Mouse (Mus musculus) thymus, postnatal 10 days (tissue): ENCODE measurements around the gene Pde6g.

Experiments
- DNase-seq, 2 experiments: peaks; one replicate each; pipeline ENCODE4 v3.0.0; 2021; ENCODE audit warnings: low spot score in 2 of 2

Pde6g gene

GRCm38 (mm10) chr11:120453306-120453705 is at the start of gene Pde6g:
TSS of gene Pde6g (minus strand) at chr11:120453500.
- no peak for DNase-seq

- DNase-seq = no peak
Measured at GRCm38 (mm10) chr11:120501701-120502100, 48.4 kb upstream of the Pde6g start.

GRCm38 (mm10) chr11:120501018-120501417 is 47.7 kb upstream of the Pde6g start:
- DNase-seq = no peak

- DNase-seq = no peak
Measured at GRCm38 (mm10) chr11:120500357-120500756, 47.1 kb upstream of the Pde6g start.

GRCm38 (mm10) chr11:120499894-120500293 is 46.6 kb upstream of the Pde6g start:
- DNase-seq = no peak

GRCm38 (mm10) chr11:120498891-120499290 is 45.6 kb upstream of the Pde6g start:
- DNase-seq = no peak

- DNase-seq = no peak
Measured at GRCm38 (mm10) chr11:120498226-120498625, 44.9 kb upstream of the Pde6g start.

- no peak for DNase-seq
Measured at GRCm38 (mm10) chr11:120497436-120497835, 44.1 kb upstream of the Pde6g start.

- DNase-seq = no peak
Measured at GRCm38 (mm10) chr11:120493911-120494310, 40.6 kb upstream of the Pde6g start.

- no peak for DNase-seq
Measured at GRCm38 (mm10) chr11:120493351-120493750, 40.1 kb upstream of the Pde6g start.

- no peak for DNase-seq
Measured at GRCm38 (mm10) chr11:120492878-120493203, 39.5 kb upstream of the Pde6g start.

GRCm38 (mm10) chr11:120492024-120492877 is 39.0 kb upstream of the Pde6g start:
- DNase-seq = no peak

- peak; percentile 58 to 66 for DNase-seq
Measured at GRCm38 (mm10) chr11:120491317-120492023, 38.2 kb upstream of the Pde6g start, which contains the start of gene Slc25a10. TSS of gene Slc25a10 (plus strand) at chr11:120491840.

GRCm38 (mm10) chr11:120490291-120491046 is 37.2 kb upstream of the Pde6g start:
- DNase-seq = no peak

GRCm38 (mm10) chr11:120489054-120489761 is 35.9 kb upstream of the Pde6g start:
- DNase-seq = peak; percentile 54 to 82

GRCm38 (mm10) chr11:120488516-120488915 is 35.2 kb upstream of the Pde6g start:
- no peak for DNase-seq

- DNase-seq = no peak
Measured at GRCm38 (mm10) chr11:120485251-120485650, 32.0 kb upstream of the Pde6g start.

- peak; percentile 80 to 83 for DNase-seq
Measured at GRCm38 (mm10) chr11:120484265-120484981, 31.1 kb upstream of the Pde6g start, which contains the start of gene Mrpl12. TSS of gene Mrpl12 (plus strand) at chr11:120484613.

GRCm38 (mm10) chr11:120483448-120483934 is 30.2 kb upstream of the Pde6g start:
- no peak for DNase-seq

GRCm38 (mm10) chr11:120472052-120472451 is 18.8 kb upstream of the Pde6g start:
- DNase-seq = no peak

GRCm38 (mm10) chr11:120467736-120468092 is 14.4 kb upstream of the Pde6g start:
- DNase-seq = no peak
